Mouse (Mus musculus) v-Abl transformed pro-B cells (cell line): ENCODE measurements at regions not wholly inside any gene's neighbourhood (a gene's known extent, or its start where the extent isn't known, plus 50 kb on each side); places are given as distances from the start of the nearest gene placed in this dataset.
"Not testable (repeated sequence)": the region's sequence is repeated elsewhere in the genome, so short reads cannot be mapped to it uniquely, and the experiment has no call there.

Experiments used
- in situ Hi-C, 2 experiments: fragments of 400-800 bp; cut with MboI; formaldehyde crosslinking; loops; one replicate each; pipeline ENCODE4 v1.15.1; 2025; ENCODE audit not compliant: unreplicated experiment in 2 of 2

DNA sequence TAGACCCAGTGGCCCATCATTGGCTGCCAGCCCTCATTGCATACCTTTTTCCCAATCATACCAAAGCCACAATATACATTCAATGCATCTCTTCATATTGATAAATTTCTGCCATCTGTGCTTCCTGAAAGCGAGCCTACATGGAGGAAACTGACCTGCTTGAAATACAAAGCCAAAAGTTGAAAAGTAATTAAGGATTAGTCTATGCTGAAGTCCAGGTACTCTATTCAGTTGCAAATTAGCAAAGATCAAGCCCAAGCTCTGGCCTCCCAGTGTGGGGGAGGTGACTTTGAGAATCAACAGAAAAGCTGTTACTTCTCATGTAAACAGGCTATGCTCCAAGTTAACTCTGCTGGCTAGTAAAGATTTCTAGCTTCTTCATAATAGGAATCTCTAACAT, 210.7 kb upstream of the Ngly1 start:
- in situ Hi-C loops: no loop called here

DNA sequence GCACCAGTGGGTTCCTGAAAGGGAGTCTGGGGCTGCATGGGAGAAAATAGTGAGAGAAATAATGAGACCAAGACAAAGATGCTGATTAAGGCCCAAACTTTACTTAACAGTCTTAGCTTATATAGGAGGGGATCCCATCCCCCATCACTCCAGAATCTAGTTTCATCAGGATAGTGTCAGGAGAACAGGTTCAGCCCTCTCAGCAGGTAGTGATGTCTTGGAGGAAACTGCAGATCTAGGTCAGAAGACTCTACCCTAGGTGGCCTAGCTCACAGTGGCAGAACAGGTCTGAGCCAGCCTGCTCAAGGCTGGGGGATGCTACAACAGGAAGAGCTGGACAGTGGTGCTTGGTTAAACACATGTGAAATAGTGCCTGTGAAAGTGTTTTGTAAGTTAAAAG, 204.6 kb upstream of the Ngly1 start:
- in situ Hi-C loops: no loop called here

DNA sequence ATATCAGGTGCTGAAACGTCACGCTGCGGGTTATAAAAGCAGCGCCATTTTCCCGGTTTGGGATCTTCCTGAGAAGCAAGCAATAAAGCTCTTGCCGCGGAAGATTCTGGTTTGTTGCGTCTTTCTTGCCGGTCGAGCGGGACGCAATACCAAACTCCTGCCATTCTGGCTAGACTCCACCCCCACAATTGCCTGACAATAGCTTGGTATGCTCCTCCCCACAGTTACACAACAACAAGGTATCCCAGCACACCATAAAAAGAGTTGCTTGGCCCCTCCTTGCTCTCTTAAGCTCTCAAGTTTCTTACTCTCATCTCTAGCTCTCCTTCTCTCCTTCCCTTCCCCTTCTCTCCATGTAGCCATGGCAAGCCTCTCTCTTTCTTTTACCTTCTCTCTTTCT, 176.5 kb upstream of the Ngly1 start:
- in situ Hi-C loops: not testable (repeated sequence)

DNA sequence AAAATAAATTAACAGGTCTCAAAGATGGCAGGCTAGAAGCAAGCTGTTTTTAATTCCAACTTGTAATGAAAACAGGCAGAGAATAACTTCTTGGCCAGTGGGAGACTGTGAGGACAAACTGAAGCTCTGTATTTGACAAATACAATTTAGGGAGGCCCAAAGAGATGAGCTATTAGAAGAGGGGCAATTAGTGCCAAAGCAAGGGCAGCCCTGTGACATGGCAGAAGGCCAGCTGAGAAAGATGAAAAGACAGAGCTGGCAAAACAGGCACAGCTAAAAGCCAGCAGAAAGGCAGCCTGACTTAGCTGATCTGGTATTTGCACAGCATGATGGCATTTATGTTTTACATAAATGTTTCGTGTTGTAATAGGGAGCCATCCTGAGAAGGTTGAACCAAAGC, 175.0 kb upstream of the Ngly1 start:
- in situ Hi-C loops: no loop called here

DNA sequence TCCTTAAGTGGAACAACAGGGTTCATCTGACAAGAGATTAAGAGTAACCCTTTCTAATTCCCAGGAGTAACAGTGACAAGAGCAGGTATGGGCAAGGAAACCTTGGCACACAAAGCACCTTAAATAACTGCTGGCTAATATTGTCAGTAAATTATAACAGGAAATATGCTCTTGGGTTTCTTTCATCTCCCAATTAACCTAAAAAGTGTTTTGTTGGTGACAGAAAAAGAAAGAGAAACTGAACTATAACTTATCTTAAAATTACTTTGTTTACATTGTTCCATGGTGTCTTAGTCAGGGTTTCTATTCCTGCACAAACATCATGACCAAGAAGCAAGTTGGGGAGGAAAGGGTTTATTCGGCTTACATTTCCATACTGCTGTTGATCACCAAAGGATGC, 170.0 kb upstream of the Ngly1 start:
- in situ Hi-C loops: no loop called here

DNA sequence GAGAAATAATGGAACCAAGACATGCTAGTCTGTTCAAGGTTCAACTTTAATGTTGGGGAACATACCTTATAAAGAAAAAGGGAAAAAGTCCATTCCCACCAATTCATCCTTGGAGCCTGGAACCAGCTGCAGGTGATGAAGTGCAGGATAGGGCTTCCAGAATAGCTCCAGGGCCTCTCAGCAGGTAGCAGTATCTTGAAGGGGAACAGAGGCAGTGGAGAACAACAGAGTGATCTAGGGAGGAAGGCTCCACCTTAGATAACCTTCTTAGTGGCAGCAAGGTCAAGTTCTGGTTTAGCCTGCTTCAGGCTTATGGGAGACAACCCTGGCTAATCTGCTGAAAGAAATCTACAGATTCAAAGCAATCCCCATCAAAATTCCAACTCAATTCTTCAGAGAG, 161.8 kb upstream of the Ngly1 start:
- in situ Hi-C loops: not testable (repeated sequence)

DNA sequence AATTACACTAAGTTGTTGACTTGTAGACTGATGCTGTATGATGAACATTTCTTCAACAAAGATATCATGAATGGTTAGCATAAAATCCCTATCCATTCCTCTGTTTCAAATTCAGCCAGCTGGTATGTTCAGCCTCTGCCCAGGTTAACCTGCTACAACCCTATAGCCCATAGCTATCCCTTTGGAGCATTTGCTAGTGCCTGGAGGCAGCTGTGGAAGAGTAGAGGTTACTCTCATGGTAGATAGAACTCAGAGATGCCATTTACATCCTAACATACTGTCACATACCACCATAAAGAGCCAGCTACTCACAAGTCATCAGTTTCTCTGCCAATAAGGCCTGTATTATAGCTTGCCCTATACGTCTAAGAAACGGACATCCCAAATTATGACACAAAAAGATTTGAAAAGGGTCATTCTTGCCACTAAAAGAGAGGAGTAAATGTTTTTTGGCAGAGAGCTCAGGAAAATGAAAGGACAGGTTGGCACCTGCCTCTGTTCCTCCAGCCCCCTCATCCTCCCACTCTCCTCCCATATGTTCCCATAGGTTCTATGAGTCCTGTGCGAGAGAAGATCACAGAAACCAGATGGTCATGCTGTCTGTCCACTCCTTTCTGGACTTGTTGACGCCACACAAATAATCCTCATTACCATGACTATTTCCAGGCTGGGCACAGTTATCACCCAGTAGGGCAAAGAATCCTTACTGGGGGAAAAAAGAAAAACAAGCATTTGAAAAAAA, 156.5 kb upstream of the Ngly1 start:
- in situ Hi-C loops: no loop called here

DNA sequence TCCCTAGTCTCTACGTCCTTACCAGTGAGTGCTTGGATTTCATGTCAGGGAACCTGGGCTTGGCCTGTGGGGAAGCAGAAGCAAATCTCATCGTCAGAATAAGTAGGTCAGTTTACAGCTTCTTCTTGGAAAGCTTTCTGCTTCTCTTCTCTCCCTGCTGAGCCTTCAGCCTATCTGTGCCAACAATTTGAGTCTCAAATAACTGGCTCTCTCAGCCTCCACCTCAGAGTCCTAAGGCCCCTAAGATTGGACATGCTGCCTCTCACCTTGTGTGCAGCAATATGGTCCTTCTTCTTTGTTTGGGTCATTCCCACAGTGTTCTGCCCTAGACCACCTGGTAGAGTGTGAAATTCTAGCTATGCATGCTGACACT, 156.0 kb upstream of the Ngly1 start:
- in situ Hi-C loops: no loop called here

DNA sequence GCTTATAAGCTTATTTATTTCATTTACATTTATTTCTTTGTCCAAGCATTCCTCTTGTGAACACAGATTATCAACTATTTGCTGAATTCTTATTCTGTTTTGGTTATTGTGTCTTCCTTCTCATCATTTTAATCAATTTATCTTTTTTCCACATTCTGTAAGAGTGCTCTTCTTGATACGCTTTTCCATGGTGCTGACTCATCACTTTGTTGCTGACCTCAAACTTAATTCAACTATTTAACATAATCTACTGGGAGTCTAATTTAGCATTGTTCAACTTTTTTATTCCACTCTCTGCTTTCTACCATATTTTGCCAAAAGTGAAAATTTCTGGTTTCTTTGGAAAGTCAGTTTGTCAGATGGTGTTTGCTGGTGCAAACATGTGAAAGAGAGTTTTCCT, 139.7 kb upstream of the Ngly1 start:
- in situ Hi-C loops: no loop called here

DNA sequence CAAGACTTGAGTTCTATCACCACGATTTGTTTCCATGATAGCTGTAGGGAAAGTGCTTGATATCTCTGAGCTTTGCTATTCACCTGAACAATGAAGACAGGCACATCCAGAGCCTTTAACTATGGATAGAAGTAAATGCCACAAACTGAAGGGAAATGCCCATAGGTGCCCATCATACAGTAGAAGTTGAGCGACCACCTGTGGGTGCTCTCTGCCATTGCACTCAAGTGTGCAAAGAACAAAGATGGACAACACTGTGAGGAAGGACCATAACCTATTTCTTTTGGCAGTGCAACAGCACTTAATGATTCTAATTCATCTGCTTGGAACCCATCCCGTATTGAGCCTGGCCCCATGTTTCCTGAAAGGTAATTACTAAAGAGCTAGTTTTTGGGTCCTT, 116.4 kb upstream of the Ngly1 start:
- in situ Hi-C loops: no loop called here

DNA sequence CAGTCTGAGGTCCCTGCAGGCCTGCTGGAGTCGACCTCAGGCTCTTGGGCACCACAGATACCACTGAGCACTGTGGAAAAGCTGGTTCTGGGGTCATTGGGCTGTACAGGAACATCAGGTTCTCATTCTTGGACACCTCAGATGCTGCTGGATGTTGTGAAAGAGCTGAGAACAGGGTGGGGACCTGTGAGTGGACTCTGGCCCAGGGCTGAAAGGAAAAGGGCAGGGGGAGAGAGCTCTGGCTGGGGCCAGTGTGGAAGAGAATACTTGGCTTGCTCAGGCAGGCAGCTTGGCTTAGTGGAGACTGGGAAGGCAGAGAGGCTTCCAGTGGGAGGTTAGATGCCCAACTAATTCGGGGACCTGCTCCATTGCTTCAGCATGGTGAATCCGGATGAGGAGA, 115.7 kb upstream of the Ngly1 start:
- in situ Hi-C loops: no loop called here

DNA sequence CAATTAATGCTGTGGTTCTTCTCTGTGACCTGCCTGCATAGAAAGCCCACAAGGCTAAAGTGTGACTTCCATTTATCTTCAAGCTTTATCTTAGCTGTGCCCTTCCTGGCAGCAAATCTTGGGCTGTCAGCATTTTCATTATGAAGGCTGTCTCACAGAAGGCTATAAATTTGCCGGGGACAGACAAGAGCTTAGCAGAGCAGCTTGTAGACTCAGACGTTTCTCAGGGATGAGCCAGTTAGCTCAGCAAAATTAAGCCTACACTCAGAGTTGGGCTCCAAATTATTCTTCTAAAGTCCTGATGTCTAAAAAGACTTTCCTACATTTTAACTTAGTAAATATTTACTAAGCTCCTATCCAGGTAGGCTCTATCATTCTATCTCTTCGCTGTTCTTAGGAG, 112.9 kb upstream of the Ngly1 start:
- in situ Hi-C loops: no loop called here

DNA sequence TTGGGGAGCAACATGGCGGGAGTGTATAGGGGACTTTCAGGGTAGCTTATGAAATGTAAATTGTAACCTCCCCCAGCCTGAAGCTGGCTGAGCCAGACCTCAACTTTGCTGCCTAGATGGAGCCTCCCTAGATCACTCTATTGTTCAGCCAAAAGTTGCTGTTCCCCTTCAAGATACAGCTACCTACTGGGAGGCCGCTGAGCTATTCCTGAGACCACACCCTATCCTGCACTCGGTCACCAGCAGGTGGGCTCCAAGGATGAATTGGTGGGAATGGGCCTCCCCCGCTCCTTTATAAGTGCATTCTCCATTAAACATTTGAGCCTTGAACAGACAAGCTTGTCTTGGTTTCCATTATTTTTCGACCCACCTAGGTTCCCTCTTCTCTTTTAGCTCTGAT, 104.8 kb upstream of the Ngly1 start:
- in situ Hi-C loops: no loop called here

DNA sequence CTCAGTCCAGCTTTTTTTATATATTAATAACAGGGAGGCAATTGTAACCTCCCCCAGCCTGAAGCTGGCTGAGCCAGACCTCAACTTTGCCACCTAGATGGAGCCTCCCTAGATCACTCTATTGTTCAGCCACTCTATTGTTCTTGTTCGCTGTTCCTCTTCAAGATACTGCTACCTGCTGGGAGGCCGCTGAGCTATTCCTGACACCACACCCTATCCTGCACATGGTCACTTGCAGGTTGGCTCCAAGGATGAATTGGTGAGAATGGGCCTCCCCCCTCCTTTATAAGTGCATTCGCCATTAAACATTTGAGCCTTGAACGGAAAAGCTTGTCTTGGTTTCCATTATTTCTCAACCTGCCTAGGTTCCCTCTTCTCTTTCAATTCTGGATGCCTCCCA, 102.3 kb upstream of the Ngly1 start:
- in situ Hi-C loops: no loop called here

DNA sequence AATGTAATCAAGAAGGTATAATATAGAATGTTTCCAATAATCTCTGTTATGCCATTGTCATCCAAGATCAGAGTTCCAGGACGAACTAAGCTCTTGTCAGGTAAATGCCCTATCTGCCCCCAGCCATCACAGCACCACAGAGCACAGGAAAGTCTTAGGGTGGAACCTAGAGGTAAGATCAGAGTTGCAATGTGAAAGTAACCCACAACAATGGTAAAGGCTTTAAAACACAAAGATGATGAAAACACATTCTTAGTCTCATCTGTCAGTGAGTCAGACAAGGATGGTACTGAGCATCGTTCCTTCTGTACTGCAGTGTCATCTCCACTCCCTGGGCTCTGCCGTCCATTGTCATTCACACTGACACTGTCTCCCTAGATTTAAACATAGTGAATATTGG, 97.3 kb upstream of the Ngly1 start:
- in situ Hi-C loops: no loop called here

DNA sequence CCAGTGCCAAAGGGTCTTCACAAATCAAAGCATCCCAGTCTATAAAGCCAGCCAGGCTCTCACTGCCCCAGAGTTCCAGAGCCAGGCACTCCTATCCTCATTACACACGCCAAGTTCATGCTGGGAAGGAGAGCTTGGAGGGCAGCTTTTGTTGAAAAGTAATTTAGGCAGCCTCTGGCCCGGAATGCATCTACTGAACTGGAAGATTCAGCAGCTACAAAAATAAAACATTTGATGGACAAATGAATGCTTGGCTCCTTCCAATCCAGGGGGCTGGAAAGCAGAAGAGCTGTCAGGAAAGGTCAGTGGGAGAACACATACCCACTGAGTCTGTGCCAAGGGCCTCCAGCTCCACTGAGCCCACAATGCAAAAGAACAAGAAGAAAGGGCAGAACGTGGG, 96.4 kb upstream of the Ngly1 start:
- in situ Hi-C loops: no loop called here

DNA sequence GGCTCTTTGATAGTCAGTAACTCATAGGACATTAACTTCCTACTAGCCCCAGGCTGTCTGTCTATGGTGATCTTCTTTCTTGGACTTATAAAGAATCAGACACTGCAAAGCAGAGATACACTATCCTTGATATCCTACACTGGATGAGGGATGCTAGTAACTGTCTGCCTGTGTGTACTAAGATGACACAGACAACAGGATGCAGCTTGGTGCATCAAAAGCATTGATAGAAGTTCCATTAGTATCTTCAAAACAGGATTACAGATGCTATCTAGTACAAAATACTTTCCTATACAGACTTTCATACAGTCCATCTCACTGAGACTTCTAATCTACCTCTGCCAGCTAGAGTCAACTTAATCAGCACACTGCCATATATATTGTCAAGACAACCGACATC, 94.0 kb upstream of the Ngly1 start:
- in situ Hi-C loops: no loop called here

DNA sequence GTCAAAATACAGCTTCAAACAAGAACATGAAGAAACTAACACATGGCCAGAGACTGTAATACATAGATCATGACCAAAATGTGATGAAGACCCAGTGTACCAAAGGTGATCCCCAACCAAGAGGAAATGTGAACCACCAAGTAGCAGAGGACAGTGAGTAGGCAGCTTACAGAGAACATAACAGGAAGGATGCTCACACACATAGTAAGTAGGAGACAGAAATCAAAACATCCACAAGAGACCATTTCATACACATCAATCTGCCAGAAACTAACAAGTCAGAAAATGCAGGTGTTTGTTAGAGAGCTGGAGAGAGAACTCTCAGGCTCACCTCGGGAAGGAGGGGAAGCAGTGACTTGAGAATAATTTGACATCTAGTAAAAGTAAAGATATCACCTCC, 78.9 kb upstream of the Ngly1 start:
- in situ Hi-C loops: loop anchor here (5.0 kb wide), 2 partner anchors 288 to 403 kb away; no protein-coding TSS in a partner anchor

DNA sequence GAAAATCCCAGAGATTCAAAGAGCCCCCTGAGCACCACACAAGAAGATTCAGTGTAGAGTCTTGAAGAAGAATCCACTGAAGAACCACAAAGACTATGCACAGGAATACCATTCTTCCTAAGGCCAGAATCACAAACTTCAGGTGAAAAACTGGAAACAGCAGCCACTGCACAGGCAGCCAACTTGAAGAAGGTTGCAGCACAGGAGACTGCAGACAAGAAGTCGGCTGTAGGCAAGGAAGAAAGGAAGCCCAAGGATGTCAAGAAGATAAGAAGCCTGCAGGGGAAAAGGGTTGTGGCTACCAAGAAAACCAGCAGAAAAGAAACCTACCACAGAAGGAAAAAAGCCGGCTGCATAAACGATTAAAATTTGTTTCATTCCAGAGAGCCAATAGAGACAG, 76.8 kb upstream of the Ngly1 start:
- in situ Hi-C loops: loop anchor here (5.0 kb wide), 2 partner anchors 290 to 405 kb away; no protein-coding TSS in a partner anchor

DNA sequence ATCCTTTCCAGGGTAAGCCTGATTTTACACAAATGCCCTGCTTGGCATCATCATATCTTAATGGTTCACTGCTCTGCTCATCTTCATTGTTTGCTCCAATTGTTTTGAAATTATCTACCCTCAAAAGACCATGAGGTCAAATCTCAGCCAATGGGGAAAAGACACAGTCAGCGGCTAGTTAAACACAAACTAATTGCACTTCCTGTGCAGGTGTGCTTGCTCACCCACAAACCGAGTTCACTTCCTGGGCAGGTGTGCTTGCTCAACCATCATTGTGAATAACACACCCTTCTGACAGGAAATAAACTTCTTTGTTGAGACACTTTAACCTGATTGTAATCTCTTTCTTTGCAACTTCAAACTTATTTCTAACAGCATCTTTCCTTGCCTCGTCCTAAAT, 75.8 kb upstream of the Ngly1 start:
- in situ Hi-C loops: loop anchor here (5.0 kb wide), 2 partner anchors 291 to 406 kb away; no protein-coding TSS in a partner anchor

DNA sequence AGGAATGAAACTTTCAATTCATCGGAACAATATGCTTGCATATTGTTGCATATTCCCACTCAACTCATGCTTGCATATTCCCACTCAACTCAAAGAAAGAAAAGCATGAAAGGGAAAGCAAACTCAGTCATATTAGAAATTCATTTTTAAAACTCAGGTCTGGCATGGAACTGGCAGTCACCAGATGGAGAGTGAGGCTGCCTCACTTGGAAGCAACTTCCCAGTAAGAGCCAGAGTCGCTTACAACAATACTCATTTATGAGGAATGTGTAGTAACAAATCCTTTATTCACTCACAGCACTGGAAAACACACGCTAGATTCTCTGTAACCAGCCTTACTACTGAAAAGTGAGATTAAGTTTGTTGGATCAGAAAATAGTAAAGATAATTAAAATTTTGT, 70.9 kb upstream of the Ngly1 start:
- in situ Hi-C loops: loop anchor here (5.0 to 25.0 kb wide), 4 partner anchors 291 to 1691 kb away; no protein-coding TSS in a partner anchor

DNA sequence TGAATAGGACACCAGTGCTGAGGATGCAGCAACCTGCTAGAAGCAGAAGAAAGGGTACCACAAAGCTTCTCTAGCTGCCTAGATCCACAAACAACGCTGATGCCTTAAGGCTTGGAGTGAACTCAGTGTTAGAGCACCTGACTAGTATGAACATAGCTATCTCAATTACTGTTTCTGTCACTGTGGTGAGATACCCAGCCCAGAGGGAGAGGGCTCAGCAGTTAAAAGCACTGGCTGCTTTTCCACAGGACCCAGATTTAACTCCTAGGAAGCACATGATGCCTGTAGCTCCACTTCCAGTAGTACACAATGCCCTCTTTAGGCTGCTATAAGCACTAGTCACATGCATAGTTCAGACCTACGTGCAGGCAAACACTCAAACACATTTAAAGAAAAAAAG, 67.3 kb upstream of the Ngly1 start:
- in situ Hi-C loops: loop anchor here (10.0 to 25.0 kb wide), 4 partner anchors 295 to 1695 kb away; no protein-coding TSS in a partner anchor

DNA sequence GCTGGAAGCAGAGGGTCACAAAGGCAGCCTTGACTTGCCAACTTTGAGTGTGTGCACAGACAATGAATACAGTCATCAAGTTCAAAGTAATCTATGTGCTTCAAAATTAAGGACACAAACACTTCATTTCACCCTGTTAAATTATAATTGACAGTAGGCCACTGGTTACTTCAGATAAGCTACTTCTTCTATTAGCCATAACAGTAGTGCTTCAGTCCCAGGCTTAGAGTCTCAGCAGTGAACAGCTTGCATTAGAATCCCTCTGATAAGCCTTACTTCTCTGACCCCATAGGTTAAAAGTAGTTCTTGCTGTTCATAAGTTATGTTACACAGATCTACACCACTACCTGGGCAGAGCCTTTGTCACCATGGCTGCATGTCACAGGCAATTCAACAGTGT, 63.8 kb upstream of the Ngly1 start:
- in situ Hi-C loops: loop anchor here (10.0 to 25.0 kb wide), 4 partner anchors 298 to 1698 kb away; no protein-coding TSS in a partner anchor
